Mouse (Mus musculus) embryonic fibroblast, embryonic 13.5 days (primary cell): ENCODE results near the gene Eif4ebp2.

Source experiments
- CTCF ChIP-seq: IDR thresholded peaks from 2 replicates; pipeline ENCODE4 v1.5.1; 2011; ENCODE audit warnings: mild to moderate bottlenecking, control low read depth, low read length, moderate library complexity, borderline replicate concordance; ENCODE audit not compliant: insufficient read depth
- POLR2A ChIP-seq: IDR thresholded peaks from 2 replicates; pipeline ENCODE4 v1.6.1; 2011; ENCODE audit warnings: low read depth, mild to moderate bottlenecking, control low read depth, low read length, moderate library complexity

DNA sequence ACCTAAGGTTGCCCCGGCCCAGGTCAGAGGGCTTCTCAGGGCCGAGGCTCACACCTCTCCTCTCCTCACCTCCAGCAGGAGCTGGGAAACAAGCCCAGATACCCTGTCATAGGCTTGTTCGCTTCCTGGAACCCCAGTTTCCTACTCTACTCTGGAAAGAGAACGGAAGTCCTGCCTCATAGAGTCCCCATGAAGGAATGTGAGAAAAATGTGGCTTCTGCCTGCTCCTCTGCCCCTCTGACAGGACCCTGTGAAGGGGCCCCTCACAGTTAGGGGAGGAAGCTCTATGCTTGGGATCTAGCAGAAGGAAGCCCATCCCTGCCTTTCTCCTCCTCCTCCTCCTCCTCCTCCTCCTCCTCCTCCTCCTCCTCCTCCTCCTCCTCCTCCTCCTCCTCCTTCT, 59.9 kb downstream of the Eif4ebp2 start:
- TF ChIP-seq CTCF (no peak), POLR2A (no peak)
